Mouse (Mus musculus) midbrain, embryonic 11.5 days (tissue): ENCODE data around the gene Ccdc50. TPM values are rescaled to one million over a fixed set of nuclear protein-coding genes. Genes with fewer than 3 reads are reported as not detected.

Experiments
- ATAC-seq: fragments of 200-750 bp; cut with Nextera tagmentation; 2 replicates; pipeline ENCODE4 v1.8.0; 2017; ENCODE audit warnings: moderate TSS enrichment, moderate library complexity; ENCODE audit not compliant: low FRiP score
- DNase-seq: peaks from one replicate; pipeline ENCODE4 v3.0.0; 2015; ENCODE audit warnings: low spot score; ENCODE audit errors: missing footprints
- H3K27ac ChIP-seq: fragments of 300-500 bp; sonication (generic); 2 replicates; pipeline ENCODE4 v1.5.1; 2014; ENCODE audit warnings: low read depth, low read length
- H3K27me3 ChIP-seq: fragments of 300-500 bp; sonication (generic); 2 replicates; pipeline ENCODE4 v1.6.1; 2014; ENCODE audit warnings: mild to moderate bottlenecking, low read length, moderate library complexity, mixed read lengths; ENCODE audit not compliant: control insufficient read depth, insufficient read depth
- H3K36me3 ChIP-seq: fragments of 300-500 bp; sonication (generic); 2 replicates; pipeline ENCODE4 v1.6.1; 2014; ENCODE audit warnings: mild to moderate bottlenecking, low read length, moderate library complexity, mixed read lengths; ENCODE audit not compliant: control insufficient read depth, insufficient read depth
- H3K4me1 ChIP-seq: fragments of 300-500 bp; sonication (generic); 2 replicates; pipeline ENCODE4 v1.6.1; 2014; ENCODE audit warnings: low read length; ENCODE audit not compliant: control insufficient read depth, insufficient read depth
- H3K4me2 ChIP-seq: fragments of 300-500 bp; sonication (generic); 2 replicates; pipeline ENCODE4 v1.6.1; 2014; ENCODE audit warnings: mild to moderate bottlenecking, moderate library complexity
- H3K4me3 ChIP-seq: fragments of 300-500 bp; sonication (generic); 2 replicates; pipeline ENCODE4 v1.5.1; 2014; ENCODE audit warnings: low read depth, low read length
- H3K9ac ChIP-seq: fragments of 300-500 bp; sonication (generic); 2 replicates; pipeline ENCODE4 v1.6.1; 2014; ENCODE audit warnings: low read length
- H3K9me3 ChIP-seq: fragments of 300-500 bp; sonication (generic); 2 replicates; pipeline ENCODE4 v1.6.1; 2016; ENCODE audit warnings: low read length; ENCODE audit not compliant: control insufficient read depth
- WGBS: fragments of 180-500 bp; shearing (Covaris S2); extraction: QIAGEN DNeasy Blood & Tissue Kit; methylation state at CpG from one replicate; pipeline ENCODE4 v1.1.7; 2014; 5-methylcytosine and 5-hydroxymethylcytosine counted together
- polyA plus RNA-seq: library from polyadenylated mRNA; unstranded; fragments of >200 nt; fragmentation: Nextera tagmentation; extraction: Ambion mirVana; gene quantifications from 2 replicates; pipeline ENCODE4 v1.2.1, GENCODE M21; 2014

Ccdc50 gene
- polyA plus RNA-seq, 1 experiment from 2014 or later, result 74.9 TPM

- no peaks in the 10 kb centered on the region for H3K9me3 ChIP-seq
- no peak for DNase-seq
- H3K27ac ChIP-seq, result no peak overlapping the region
- 76% methylated on average over 2 of the region's 2 CpGs for WGBS
- ATAC-seq, result no peak
- no peaks in the 10 kb centered on the region for H3K27me3 ChIP-seq
- no peak overlapping the region for H3K4me2 ChIP-seq
- no peak overlapping the region for H3K9ac ChIP-seq
- H3K4me1 ChIP-seq, result no peaks in the 10 kb centered on the region
- no peak overlapping the region for H3K4me3 ChIP-seq
- no peaks in the 10 kb centered on the region for H3K36me3 ChIP-seq
Observed at GRCm38 (mm10) chr16:27453823-27454222, 65.2 kb downstream of the Ccdc50 start.

GRCm38 (mm10) chr16:27457273-27457672 is 68.6 kb downstream of the Ccdc50 start:
- Histone ChIP-seq H3K27me3 (no peaks in the 10 kb centered on the region), H3K9ac (no peak overlapping the region), H3K4me3 (no peak overlapping the region), H3K9me3 (no peaks in the 10 kb centered on the region), H3K27ac (no peak overlapping the region), H3K36me3 (no peaks in the 10 kb centered on the region), H3K4me2 (no peak overlapping the region), H3K4me1 (no peaks in the 10 kb centered on the region)
- WGBS, result 18% methylated on average over 4 of the region's 4 CpGs
- DNase-seq, result peak; percentile 97
- peak; percentile 78; the same call in 1 of the 2 replicates for ATAC-seq

GRCm38 (mm10) chr16:27468731-27469130 is 80.1 kb downstream of the Ccdc50 start:
- no peak overlapping the region for H3K27ac ChIP-seq
- no peak overlapping the region for H3K9ac ChIP-seq
- WGBS, result 23% methylated on average over 5 of the region's 5 CpGs
- no peaks in the 10 kb centered on the region for H3K4me1 ChIP-seq
- DNase-seq, result peak; percentile 85
- ATAC-seq, result peak; percentile 64; the same call in 1 of the 2 replicates
- no peaks in the 10 kb centered on the region for H3K36me3 ChIP-seq
- H3K9me3 ChIP-seq, result no peaks in the 10 kb centered on the region
- no peak overlapping the region for H3K4me3 ChIP-seq
- no peaks in the 10 kb centered on the region for H3K27me3 ChIP-seq
- H3K4me2 ChIP-seq, result no peak overlapping the region

- whole genome bisulfite sequencing, result 83% methylated on average over 6 of the region's 6 CpGs
- Histone ChIP-seq H3K4me1 (no peaks in the 10 kb centered on the region), H3K4me2 (no peak overlapping the region), H3K36me3 (no peaks in the 10 kb centered on the region), H3K27me3 (no peaks in the 10 kb centered on the region), H3K4me3 (no peak overlapping the region), H3K9me3 (no peaks in the 10 kb centered on the region), H3K27ac (no peak overlapping the region), H3K9ac (no peak overlapping the region)
- DNase-seq (no peak), ATAC-seq (no peak)
Observed at GRCm38 (mm10) chr16:27471389-27471788, 82.7 kb downstream of the Ccdc50 start.

- H3K9ac ChIP-seq, result no peak overlapping the region
- no peak overlapping the region for H3K4me3 ChIP-seq
- H3K4me2 ChIP-seq, result no peak overlapping the region
- no peaks in the 10 kb centered on the region for H3K36me3 ChIP-seq
- 85% methylated on average over 1 of the region's 1 CpGs for WGBS
- H3K9me3 ChIP-seq, result no peaks in the 10 kb centered on the region
- no peak for DNase-seq
- H3K27ac ChIP-seq, result no peak overlapping the region
- H3K27me3 ChIP-seq, result no peaks in the 10 kb centered on the region
- no peak for ATAC-seq
- H3K4me1 ChIP-seq, result no peaks in the 10 kb centered on the region
Observed at GRCm38 (mm10) chr16:27483834-27484233, 95.2 kb downstream of the Ccdc50 start.

Other genes with a start within 250 kb of the Ccdc50 start
- gene Ostn, start 81.4 kb upstream of the Ccdc50 start, polyA plus RNA-seq, result not detected in 2 replicates
- not detected in 2 replicates for gene Uts2b, start 18.6 kb upstream of the Ccdc50 start, polyA plus RNA-seq